Mouse (Mus musculus) CH12.LX (cell line): ENCODE data around the gene Vsig10l. TPM values are rescaled to one million over a fixed set of nuclear protein-coding genes. Genes with fewer than 3 reads are reported as not detected.

ENCODE experiments used
- DNase-seq: peaks from one replicate; pipeline ENCODE4 v3.0.0-alpha.2; 2013; ENCODE audit errors: extremely low read depth
- H3K27ac ChIP-seq: 2 replicates; pipeline ENCODE4 v1.5.1; 2012; ENCODE audit warnings: low read depth, mild to moderate bottlenecking, control low read depth, moderate library complexity; ENCODE audit not compliant: insufficient read depth
- H3K27me3 ChIP-seq: replicated peaks from 2 replicates; pipeline ENCODE3; 2012; ENCODE audit warnings: inconsistent platforms
- H3K36me3 ChIP-seq, 2 experiments: replicated peaks in 1 of 2; 2 replicates each; pipeline versions ENCODE3 to v1.6.1; 2012; ENCODE audit warnings: inconsistent platforms in 1 of 2, low read length in 1 of 2, mild to moderate bottlenecking in 1 of 2, mixed read lengths in 1 of 2, moderate library complexity in 1 of 2; ENCODE audit not compliant: control insufficient read depth in 1 of 2, insufficient read depth in 1 of 2
- H3K4me1 ChIP-seq, 2 experiments: 2 replicates each; pipeline ENCODE4 v1.6.1; 2012; ENCODE audit warnings: inconsistent platforms in 1 of 2, moderate library complexity in 1 of 2; ENCODE audit not compliant: insufficient read depth in 2 of 2, control insufficient read depth in 1 of 2
- H3K4me2 ChIP-seq: 2 replicates; pipeline ENCODE4 v1.6.1; 2012; ENCODE audit warnings: low read depth, mild to moderate bottlenecking, control low read depth; ENCODE audit not compliant: poor library complexity, insufficient read depth, severe bottlenecking
- H3K4me3 ChIP-seq, 3 experiments: fragments of 150-350 bp in 1 of 3; sonication (generic) in 1 of 3; replicated peaks in 1 of 3; 2 replicates each; pipeline versions ENCODE3 to v1.5.1; 2011 to 2012; ENCODE audit warnings: low read depth in 2 of 3, low read length in 2 of 3, mild to moderate bottlenecking in 2 of 3, moderate library complexity in 2 of 3, control low read depth in 1 of 3, improper control_type of control experiment in 1 of 3, inconsistent platforms in 1 of 3, mixed read lengths in 1 of 3; ENCODE audit not compliant: poor library complexity in 1 of 3
- H3K79me2 ChIP-seq: replicated peaks from 2 replicates; pipeline ENCODE4 v1.6.1; 2012; ENCODE audit warnings: mild to moderate bottlenecking, moderate library complexity; ENCODE audit not compliant: control insufficient read depth, poor library complexity, insufficient read depth, severe bottlenecking; ENCODE audit errors: extremely low read depth
- H3K9ac ChIP-seq: 2 replicates; pipeline ENCODE4 v1.6.1; 2012; ENCODE audit warnings: low read depth, mild to moderate bottlenecking, control low read depth, moderate library complexity; ENCODE audit not compliant: insufficient read depth
- H3K9me3 ChIP-seq: replicated peaks from 2 replicates; pipeline ENCODE3; 2012; ENCODE audit warnings: low read length, inconsistent platforms, mixed read lengths
- CHD1 ChIP-seq: IDR thresholded peaks from 2 replicates; pipeline ENCODE4 v1.6.1; 2012; ENCODE audit warnings: low read depth, low read length, improper control_type of control experiment, inconsistent platforms
- CTCF ChIP-seq, 2 experiments: IDR thresholded peaks in 1 of 2; conservative IDR thresholded peaks in 1 of 2; 2 replicates each; pipeline ENCODE4 v1.5.1; 2011 to 2012; ENCODE audit warnings: low read depth in 2 of 2, low read length in 2 of 2, improper control_type of control experiment in 1 of 2, inconsistent platforms in 1 of 2, mild to moderate bottlenecking in 1 of 2, moderate library complexity in 1 of 2
- E2F4 ChIP-seq: IDR thresholded peaks from 2 replicates; pipeline ENCODE4 v1.6.1; 2011; ENCODE audit warnings: low read depth, low read length, improper control_type of control experiment; ENCODE audit not compliant: insufficient replicate concordance
- ELF1 ChIP-seq: IDR thresholded peaks from 2 replicates; pipeline ENCODE4 v1.6.1; 2014; ENCODE audit warnings: low read depth, mild to moderate bottlenecking, inconsistent platforms, low read length, improper control_type of control experiment
- EP300 ChIP-seq: IDR thresholded peaks from 2 replicates; pipeline ENCODE4 v1.6.1; 2011; ENCODE audit warnings: low read length, improper control_type of control experiment
- ETS1 ChIP-seq: conservative IDR thresholded peaks from 2 replicates; pipeline ENCODE4 v1.6.1; 2012; ENCODE audit warnings: low read depth, mild to moderate bottlenecking, inconsistent platforms, low read length, improper control_type of control experiment, moderate library complexity
- GABPA ChIP-seq: IDR thresholded peaks from 2 replicates; pipeline ENCODE4 v1.6.1; 2012; ENCODE audit warnings: low read depth, low read length, improper control_type of control experiment, inconsistent platforms; ENCODE audit not compliant: insufficient replicate concordance
- HCFC1 ChIP-seq: IDR thresholded peaks from 2 replicates; pipeline ENCODE4 v1.6.1; 2012; ENCODE audit warnings: low read depth, mild to moderate bottlenecking, inconsistent platforms, low read length, improper control_type of control experiment
- IRF4 ChIP-seq: IDR thresholded peaks from 2 replicates; pipeline ENCODE4 v1.6.1; 2014; ENCODE audit warnings: low read depth, mild to moderate bottlenecking, inconsistent platforms, low read length, improper control_type of control experiment
- JUN ChIP-seq: IDR thresholded peaks from 2 replicates; pipeline ENCODE4 v1.6.1; 2011; ENCODE audit warnings: low read depth, mild to moderate bottlenecking, low read length, improper control_type of control experiment, moderate library complexity; ENCODE audit not compliant: insufficient read depth
- KAT2A ChIP-seq: IDR thresholded peaks from 2 replicates; pipeline ENCODE4 v1.6.1; 2012; ENCODE audit warnings: low read length, improper control_type of control experiment, inconsistent platforms; ENCODE audit not compliant: insufficient replicate concordance
- MAZ ChIP-seq: IDR thresholded peaks from 2 replicates; pipeline ENCODE4 v1.6.1; 2012; ENCODE audit warnings: low read depth, mild to moderate bottlenecking, inconsistent platforms, low read length, improper control_type of control experiment, moderate library complexity
- MEF2A ChIP-seq: IDR thresholded peaks from 2 replicates; pipeline ENCODE4 v1.6.1; 2014; ENCODE audit warnings: low read depth, mild to moderate bottlenecking, inconsistent platforms, low read length, improper control_type of control experiment, borderline replicate concordance
- MYC ChIP-seq: IDR thresholded peaks from 2 replicates; pipeline ENCODE4 v1.6.1; 2011; ENCODE audit warnings: low read depth, mild to moderate bottlenecking, improper control_type of control experiment, low read length
- NELFE ChIP-seq: IDR thresholded peaks from 2 replicates; pipeline ENCODE4 v1.6.1; 2011; ENCODE audit warnings: low read depth, low read length, improper control_type of control experiment
- POLR2A ChIP-seq: IDR thresholded peaks from 2 replicates; pipeline ENCODE4 v1.6.1; 2011; ENCODE audit warnings: low read depth, mild to moderate bottlenecking, improper control_type of control experiment, low read length
- RAD21 ChIP-seq: IDR thresholded peaks from 2 replicates; pipeline ENCODE4 v1.6.1; 2011; ENCODE audit warnings: low read depth, mild to moderate bottlenecking, low read length, improper control_type of control experiment, moderate library complexity
- RCOR1 ChIP-seq: conservative IDR thresholded peaks from 2 replicates; pipeline ENCODE4 v1.6.1; 2012; ENCODE audit warnings: low read depth, mild to moderate bottlenecking, inconsistent platforms, low read length, improper control_type of control experiment
- SIN3A ChIP-seq: IDR thresholded peaks from 2 replicates; pipeline ENCODE4 v1.6.1; 2012; ENCODE audit warnings: low read length, improper control_type of control experiment, inconsistent platforms
- SMC3 ChIP-seq: IDR thresholded peaks from 2 replicates; pipeline ENCODE4 v1.6.1; 2011; ENCODE audit warnings: low read depth, low read length, improper control_type of control experiment
- TCF12 ChIP-seq: IDR thresholded peaks from 2 replicates; pipeline ENCODE4 v1.6.1; 2014; ENCODE audit warnings: low read depth, mild to moderate bottlenecking, inconsistent platforms, low read length, improper control_type of control experiment
- UBTF ChIP-seq: IDR thresholded peaks from 2 replicates; pipeline ENCODE4 v1.6.1; 2012; ENCODE audit warnings: low read depth, mild to moderate bottlenecking, inconsistent platforms, low read length, improper control_type of control experiment, moderate library complexity
- USF2 ChIP-seq: conservative IDR thresholded peaks from 2 replicates; pipeline ENCODE4 v1.6.1; 2011; ENCODE audit warnings: low read depth, low read length, improper control_type of control experiment
- ZC3H11A ChIP-seq: IDR thresholded peaks from 2 replicates; pipeline ENCODE4 v1.6.1; 2012; ENCODE audit warnings: low read depth, mild to moderate bottlenecking, inconsistent platforms, low read length, improper control_type of control experiment
- ZKSCAN1 ChIP-seq: IDR thresholded peaks from 2 replicates; pipeline ENCODE4 v1.6.1; 2012; ENCODE audit warnings: low read depth, inconsistent platforms, low read length, improper control_type of control experiment, borderline replicate concordance
- ZNF384 ChIP-seq: IDR thresholded peaks from 2 replicates; pipeline ENCODE4 v1.6.1; 2012; ENCODE audit warnings: low read depth, low read length, improper control_type of control experiment, inconsistent platforms
- dilution Hi-C: fragments of 300-500 bp; cut with MboI; formaldehyde crosslinking; loops from 2 replicates; pipeline ENCODE4 v1.14.3; 2020; ENCODE audit warnings: low sequenced_read_pairs; ENCODE audit not compliant: extremely low pct_unique_long_range_greater_than_20kb, extremely low pct_ligation_motif_present
- in situ Hi-C: fragments of 300-500 bp; cut with MboI; formaldehyde crosslinking; loops from 3 replicates; pipeline ENCODE4 v1.14.3; 2019; ENCODE audit warnings: low sequenced_read_pairs, low pct_ligation_motif_present, low pct_unique_long_range_greater_than_20kb, mixed read lengths
- polyA plus RNA-seq: library from polyadenylated mRNA; unstranded; fragments of >175 nt; gene quantifications from 2 replicates; pipeline ENCODE4 v1.2.1, GENCODE M21; 2012; ENCODE audit warnings: low read depth; ENCODE audit not compliant: insufficient read length
- total RNA-seq, 2 experiments: library from RNA; depleted of rRNA; stranded (reverse); fragments of 300-350 nt in 1 of 2; fragments of >200 nt in 1 of 2; gene quantifications; 2 replicates each; pipeline ENCODE4 v1.2.3; 2012 to 2014

The Vsig10l gene
- total and polyA plus RNA-seq, 3 experiments = 0.12 to 0.99 (median 0.17) TPM

DNA sequence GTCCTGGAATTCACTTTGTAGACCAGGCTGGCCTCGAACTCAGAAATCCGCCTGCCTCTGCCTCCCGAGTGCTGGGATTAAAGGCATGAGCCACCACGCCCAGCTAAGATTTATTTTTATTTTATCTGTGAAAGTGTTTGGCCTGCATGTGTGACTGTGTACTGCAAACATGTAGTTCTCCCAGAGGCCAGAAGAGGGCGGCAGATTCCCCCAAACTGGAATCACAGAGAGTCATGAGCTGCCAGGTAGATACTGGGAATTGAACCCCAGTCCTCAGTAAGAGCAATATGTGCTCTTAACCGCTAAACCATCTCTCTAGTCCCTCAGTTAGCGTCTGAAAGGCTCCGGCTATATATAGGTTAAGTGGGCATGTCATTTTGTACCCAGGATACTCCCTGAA lies 7.4 kb downstream of the Vsig10l start:
- H3K27ac ChIP-seq = no peak overlapping the region
- no peak for TF ChIP-seq NELFE
- no peak for TF ChIP-seq KAT2A
- TF ChIP-seq MYC = no peak
- TF ChIP-seq JUN = no peak
- TF ChIP-seq SIN3A = no peak
- no peak for TF ChIP-seq POLR2A
- no peak for TF ChIP-seq CHD1
- peak; percentile 31 for TF ChIP-seq ZC3H11A
- TF ChIP-seq EP300 = no peak
- no peak for TF ChIP-seq ZKSCAN1
- TF ChIP-seq E2F4 = no peak
- TF ChIP-seq RCOR1 = no peak
- TF ChIP-seq MEF2A = no peak
- peak; percentile 66 for TF ChIP-seq RAD21
- no peak for TF ChIP-seq ELF1
- TF ChIP-seq ETS1 = no peak
- TF ChIP-seq MAZ = no peak
- no peak for TF ChIP-seq GABPA
- TF ChIP-seq UBTF = no peak
- no peak for TF ChIP-seq HCFC1
- TF ChIP-seq CTCF (conservative IDR thresholded peaks at IDR 0.05 in 1 of 2, IDR thresholded peaks at IDR 0.05 in 1 of 2; ENCODE audit: low read depth in 2 of 2, low read length in 2 of 2) = peak; percentile 67 to 72
- no peak for TF ChIP-seq USF2
- no peak for TF ChIP-seq TCF12
- no peak for TF ChIP-seq IRF4
- TF ChIP-seq ZNF384 = no peak
- peak; percentile 69 for TF ChIP-seq SMC3
- dilution Hi-C loops = no loop called here
- H3K4me3 ChIP-seq = no peak overlapping the region
- no peaks in the 10 kb centered on the region for H3K9me3 ChIP-seq
- no peaks in the 10 kb centered on the region for H3K79me2 ChIP-seq
- H3K36me3 ChIP-seq = no peaks in the 10 kb centered on the region
- H3K4me2 ChIP-seq = no peak overlapping the region
- H3K27me3 ChIP-seq = no peaks in the 10 kb centered on the region
- peak; percentile 61 for DNase-seq
- in situ Hi-C loops = no loop called here
- H3K9ac ChIP-seq = no peak overlapping the region
- peaks cover 0 to 4% of the 10 kb centered on the region in 2 experiments; a peak in 2 of 4 replicates for H3K4me1 ChIP-seq
